Mouse (Mus musculus): Measurements from ENCODE around the gene Dync2li1. TPM values are rescaled to one million over a fixed set of nuclear protein-coding genes. Genes with fewer than 3 reads are reported as not detected.

The Dync2li1 gene
- polyA plus RNA-seq, 1 experiment, result 27.5 TPM

DNA sequence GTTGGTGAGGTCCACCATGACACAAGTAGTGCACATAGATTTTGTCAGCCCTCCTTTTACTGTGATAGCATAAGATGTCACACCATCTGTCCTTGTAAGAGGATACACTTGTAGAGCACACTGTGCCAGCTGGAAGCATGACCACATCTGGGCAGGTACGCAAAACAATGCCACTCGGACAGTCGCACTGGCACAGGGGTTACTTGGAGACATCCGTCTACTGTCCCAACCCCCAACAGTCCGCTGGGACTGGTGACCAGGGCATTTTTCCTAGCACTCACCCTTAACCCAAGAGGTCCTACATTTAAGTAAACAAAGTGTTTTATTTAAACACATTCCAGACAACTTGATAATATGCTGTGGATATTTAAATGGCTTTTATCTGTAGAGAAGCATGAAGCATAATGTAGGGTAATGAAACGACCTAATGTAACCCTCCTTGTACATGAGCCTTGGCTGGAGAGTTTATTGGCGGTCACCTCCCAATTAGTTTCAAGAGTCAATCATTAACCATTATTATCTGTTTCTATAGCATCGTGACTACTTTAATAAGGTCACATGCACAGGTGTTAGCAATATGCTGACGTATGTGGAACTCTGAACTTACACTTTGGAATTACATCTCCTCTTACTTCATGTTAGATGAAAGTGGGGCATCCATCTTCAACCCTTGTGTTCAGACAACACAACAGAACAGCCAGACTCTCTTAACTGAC, 24.2 kb downstream of the Dync2li1 start:
- Histone ChIP-seq H3K27ac (ENCODE audit: insufficient read depth, low read length) (no peak overlapping the region), H3K4me1 (ENCODE audit: control insufficient read depth, insufficient read depth, low read length) (peaks cover 3% of the 10 kb centered on the region; the same call in 1 of the 2 replicates)

DNA sequence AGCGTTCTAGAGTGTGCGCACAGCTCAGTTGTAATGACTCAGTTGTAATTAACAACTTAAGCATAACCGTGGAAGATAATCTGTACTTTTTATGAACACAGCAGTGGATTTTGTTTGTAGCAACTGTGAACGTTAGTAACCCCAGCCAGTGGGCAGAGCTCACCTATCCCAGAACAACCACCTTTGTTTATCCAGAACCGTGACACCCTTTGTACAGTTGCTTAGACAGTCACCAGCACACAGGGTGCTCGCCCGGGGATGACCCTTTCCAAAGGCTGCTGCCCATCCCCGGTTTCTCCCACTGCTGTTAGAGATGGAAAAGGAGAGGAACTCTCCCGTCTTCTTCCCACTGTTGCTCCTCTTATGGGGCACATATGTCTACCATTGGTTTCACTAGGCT, 27.2 kb downstream of the Dync2li1 start:
- H3K4me1 ChIP-seq (ENCODE audit: control insufficient read depth, insufficient read depth, low read length), result no peaks in the 10 kb centered on the region
- no peak overlapping the region for H3K4me3 ChIP-seq (ENCODE audit: insufficient read depth, low read length)
- TF ChIP-seq CTCF (IDR thresholded peaks at IDR 0.05; ENCODE audit: extremely low read depth, insufficient read depth, low read length) (no peak), POLR2A (IDR thresholded peaks at IDR 0.05; ENCODE audit: extremely low read depth, insufficient read depth, low read length) (no peak)
- no peak overlapping the region for H3K27ac ChIP-seq (ENCODE audit: insufficient read depth, low read length)

More for the DNA sequence above, 24.2 kb downstream of the Dync2li1 start:
- H3K4me3 ChIP-seq (ENCODE audit: insufficient read depth, low read length), result no peak overlapping the region
- TF ChIP-seq CTCF (IDR thresholded peaks at IDR 0.05; ENCODE audit: extremely low read depth, insufficient read depth, low read length) (no peak), POLR2A (IDR thresholded peaks at IDR 0.05; ENCODE audit: extremely low read depth, insufficient read depth, low read length) (no peak)

DNA sequence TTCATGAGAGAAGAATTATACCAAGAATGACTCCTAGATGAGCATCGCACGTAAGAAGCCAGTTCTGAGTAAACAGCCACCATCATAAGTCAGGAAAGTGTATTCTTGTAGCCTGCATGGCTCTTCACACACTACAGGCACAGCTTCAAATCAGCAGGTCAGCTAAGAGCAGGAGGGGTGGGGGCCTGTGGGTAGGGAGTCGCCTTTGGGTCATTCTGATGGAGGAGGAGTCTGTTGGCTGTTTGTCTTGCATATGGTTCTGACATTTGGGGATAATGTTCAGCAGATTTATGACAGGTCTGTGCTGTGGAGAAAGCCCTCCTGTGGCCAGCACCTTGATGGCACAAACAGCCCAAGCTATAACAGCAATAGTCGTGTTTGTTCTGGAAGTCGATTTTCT, 29.9 kb downstream of the Dync2li1 start:
- H3K27ac ChIP-seq (ENCODE audit: insufficient read depth, low read length), result no peak overlapping the region
- no peaks in the 10 kb centered on the region for H3K4me1 ChIP-seq (ENCODE audit: control insufficient read depth, insufficient read depth, low read length)
- H3K4me3 ChIP-seq (ENCODE audit: insufficient read depth, low read length), result no peak overlapping the region

DNA sequence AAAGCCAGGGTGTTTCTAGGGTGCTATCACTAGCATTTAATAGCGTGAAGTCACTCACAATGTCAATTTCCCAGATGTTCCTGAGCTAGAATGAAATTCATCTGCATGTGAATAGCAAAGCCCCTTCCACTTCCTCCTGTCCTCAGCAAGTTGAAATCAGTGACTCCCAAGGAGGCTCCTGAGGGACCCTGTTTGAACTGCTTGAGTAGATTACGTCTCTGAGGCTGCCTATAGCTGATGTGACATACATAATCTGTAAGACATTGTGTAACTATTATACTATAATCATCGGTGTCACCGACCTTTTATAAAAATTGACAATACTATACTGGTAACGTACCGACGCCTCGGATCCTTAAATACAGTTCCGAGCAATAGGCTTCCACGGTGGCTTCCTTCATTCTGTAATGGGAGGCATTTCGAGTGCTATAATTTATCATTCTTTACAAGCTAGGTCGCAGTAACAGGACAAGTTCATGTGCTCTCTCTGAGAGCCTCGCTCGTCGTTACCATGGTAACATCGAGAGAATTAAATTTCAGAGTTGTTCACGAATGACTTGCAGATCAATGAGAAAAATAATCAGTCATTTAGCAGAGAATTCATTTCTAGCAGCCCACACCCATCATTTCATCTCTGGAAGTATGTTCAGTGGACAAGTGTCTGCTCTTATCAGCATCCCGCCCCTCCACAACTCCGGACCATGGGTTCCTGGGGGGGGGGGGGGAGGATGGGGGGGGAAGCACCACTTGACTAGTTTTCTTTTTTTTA, 30.5 kb downstream of the Dync2li1 start:
- Histone ChIP-seq H3K27ac (ENCODE audit: insufficient read depth, low read length) (no peak overlapping the region), H3K4me1 (ENCODE audit: control insufficient read depth, insufficient read depth, low read length) (no peaks in the 10 kb centered on the region), H3K4me3 (ENCODE audit: insufficient read depth, low read length) (no peak overlapping the region)
- no peak for TF ChIP-seq POLR2A (IDR thresholded peaks at IDR 0.05; ENCODE audit: extremely low read depth, insufficient read depth, low read length)

More for the DNA sequence above, 29.9 kb downstream of the Dync2li1 start:
- TF ChIP-seq POLR2A (IDR thresholded peaks at IDR 0.05; ENCODE audit: extremely low read depth, insufficient read depth, low read length) (no peak), CTCF (IDR thresholded peaks at IDR 0.05; ENCODE audit: extremely low read depth, insufficient read depth, low read length) (no peak)

DNA sequence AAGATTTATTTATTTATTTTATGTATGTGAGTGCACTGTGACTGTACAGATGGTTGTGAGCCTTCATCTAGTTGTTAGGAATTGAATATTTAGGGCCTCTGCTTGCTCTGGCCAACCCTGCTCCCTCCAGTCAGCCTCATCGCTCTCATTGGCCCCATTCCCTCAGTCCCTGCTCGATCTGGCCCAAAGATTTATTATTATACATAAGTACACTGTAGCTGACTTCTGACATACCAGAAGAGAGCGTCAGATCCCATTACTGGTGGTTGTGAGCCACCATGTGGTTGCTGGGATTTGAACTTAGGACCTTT, 31.1 kb downstream of the Dync2li1 start:
- Histone ChIP-seq H3K27ac (ENCODE audit: insufficient read depth, low read length) (no peak overlapping the region), H3K4me1 (ENCODE audit: control insufficient read depth, insufficient read depth, low read length) (no peaks in the 10 kb centered on the region), H3K4me3 (ENCODE audit: insufficient read depth, low read length) (no peak overlapping the region)
- no peak for TF ChIP-seq POLR2A (IDR thresholded peaks at IDR 0.05; ENCODE audit: extremely low read depth, insufficient read depth, low read length)
- no peak for TF ChIP-seq CTCF (IDR thresholded peaks at IDR 0.05; ENCODE audit: extremely low read depth, insufficient read depth, low read length)

DNA sequence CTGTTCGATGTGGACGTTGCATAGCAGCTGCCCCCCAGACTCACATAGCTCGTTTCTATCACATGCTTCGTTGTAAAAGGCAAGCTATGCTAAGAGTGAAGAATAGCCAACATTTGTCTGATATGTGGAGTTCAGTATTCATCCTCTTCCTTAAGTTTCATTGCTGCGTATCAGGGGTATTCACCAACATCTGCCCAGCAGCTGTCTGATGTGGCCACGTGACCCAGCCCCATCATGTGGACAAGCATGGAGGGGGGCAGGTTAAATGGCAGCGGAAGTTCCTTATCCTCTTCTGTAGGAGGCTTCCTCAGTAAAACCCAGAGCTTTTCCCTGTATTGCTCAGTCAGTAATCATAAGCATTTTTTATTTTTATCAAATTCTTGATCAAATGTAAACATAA, 31.5 kb downstream of the Dync2li1 start:
- Histone ChIP-seq H3K27ac (ENCODE audit: insufficient read depth, low read length) (no peak overlapping the region), H3K4me1 (ENCODE audit: control insufficient read depth, insufficient read depth, low read length) (no peaks in the 10 kb centered on the region), H3K4me3 (ENCODE audit: insufficient read depth, low read length) (no peak overlapping the region)
- TF ChIP-seq CTCF (IDR thresholded peaks at IDR 0.05; ENCODE audit: extremely low read depth, insufficient read depth, low read length), result no peak
- no peak for TF ChIP-seq POLR2A (IDR thresholded peaks at IDR 0.05; ENCODE audit: extremely low read depth, insufficient read depth, low read length)

DNA sequence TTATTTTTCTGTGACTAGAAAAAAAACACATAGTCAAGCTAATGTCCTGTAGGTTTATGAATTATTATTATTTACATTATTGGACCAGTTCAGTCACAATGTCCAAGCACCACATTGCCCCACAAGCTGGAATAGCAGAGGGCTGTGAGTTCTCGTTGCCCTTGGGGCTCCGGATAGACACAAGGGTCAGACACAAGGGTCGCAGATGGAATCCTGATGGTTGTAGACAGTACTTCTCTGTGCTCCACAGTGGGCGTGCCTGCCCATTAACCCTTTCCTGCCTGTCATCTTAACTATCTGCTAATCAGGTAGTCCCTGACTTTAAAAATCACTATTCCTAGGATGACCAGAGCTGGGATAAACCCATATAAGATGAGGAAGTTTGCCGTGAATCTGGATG, 31.9 kb downstream of the Dync2li1 start:
- H3K27ac ChIP-seq (ENCODE audit: insufficient read depth, low read length), result no peak overlapping the region
- no peak for TF ChIP-seq CTCF (IDR thresholded peaks at IDR 0.05; ENCODE audit: extremely low read depth, insufficient read depth, low read length)
- TF ChIP-seq POLR2A (IDR thresholded peaks at IDR 0.05; ENCODE audit: extremely low read depth, insufficient read depth, low read length), result no peak
- H3K4me3 ChIP-seq (ENCODE audit: insufficient read depth, low read length), result no peak overlapping the region
- no peaks in the 10 kb centered on the region for H3K4me1 ChIP-seq (ENCODE audit: control insufficient read depth, insufficient read depth, low read length)

DNA sequence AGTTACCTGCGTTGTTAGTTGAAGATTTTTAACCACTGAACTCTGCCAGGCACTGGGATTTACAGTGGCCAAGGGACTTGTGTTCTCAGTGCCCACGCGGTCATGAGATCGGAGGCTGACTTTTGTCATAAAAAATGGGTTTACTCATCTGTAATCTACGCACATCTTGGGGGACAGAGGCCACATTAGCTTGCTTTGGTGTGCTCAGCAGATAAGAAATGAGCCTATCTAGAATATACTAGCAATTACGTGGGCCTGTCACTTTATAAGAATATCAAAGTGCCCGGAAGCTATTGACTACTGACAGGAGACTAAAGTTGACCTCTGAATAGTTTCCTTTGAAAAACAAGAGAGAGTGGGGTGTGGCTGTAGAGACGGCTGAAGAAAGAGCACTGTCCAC, 32.7 kb downstream of the Dync2li1 start:
- TF ChIP-seq POLR2A (IDR thresholded peaks at IDR 0.05; ENCODE audit: extremely low read depth, insufficient read depth, low read length), result no peak
- no peaks in the 10 kb centered on the region for H3K4me1 ChIP-seq (ENCODE audit: control insufficient read depth, insufficient read depth, low read length)
- no peak overlapping the region for H3K4me3 ChIP-seq (ENCODE audit: insufficient read depth, low read length)
- H3K27ac ChIP-seq (ENCODE audit: insufficient read depth, low read length), result no peak overlapping the region

DNA sequence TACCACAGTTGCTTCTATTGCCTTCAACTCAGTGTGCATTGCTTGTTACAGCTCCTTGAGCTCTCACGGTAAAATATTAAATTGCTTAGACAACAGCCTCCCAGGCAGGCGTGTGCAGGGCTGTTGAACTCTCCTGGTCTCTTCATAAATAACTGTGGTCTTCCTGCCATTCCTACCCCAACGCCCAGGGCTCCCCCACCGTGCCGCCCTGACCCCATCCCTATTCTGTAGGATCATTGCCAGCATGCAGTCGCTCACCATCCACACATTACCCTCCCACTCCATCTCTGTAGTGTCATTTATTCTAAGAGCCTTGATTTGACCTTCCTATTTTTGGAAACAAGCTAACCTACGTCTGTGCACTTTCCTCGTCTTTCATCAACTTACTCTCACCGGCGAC, 38.8 kb downstream of the Dync2li1 start:
- no peak overlapping the region for H3K4me3 ChIP-seq (ENCODE audit: insufficient read depth, low read length)
- H3K27ac ChIP-seq (ENCODE audit: insufficient read depth, low read length), result no peak overlapping the region
- no peak for TF ChIP-seq POLR2A (IDR thresholded peaks at IDR 0.05; ENCODE audit: extremely low read depth, insufficient read depth, low read length)
- no peak for TF ChIP-seq CTCF (IDR thresholded peaks at IDR 0.05; ENCODE audit: extremely low read depth, insufficient read depth, low read length)

DNA sequence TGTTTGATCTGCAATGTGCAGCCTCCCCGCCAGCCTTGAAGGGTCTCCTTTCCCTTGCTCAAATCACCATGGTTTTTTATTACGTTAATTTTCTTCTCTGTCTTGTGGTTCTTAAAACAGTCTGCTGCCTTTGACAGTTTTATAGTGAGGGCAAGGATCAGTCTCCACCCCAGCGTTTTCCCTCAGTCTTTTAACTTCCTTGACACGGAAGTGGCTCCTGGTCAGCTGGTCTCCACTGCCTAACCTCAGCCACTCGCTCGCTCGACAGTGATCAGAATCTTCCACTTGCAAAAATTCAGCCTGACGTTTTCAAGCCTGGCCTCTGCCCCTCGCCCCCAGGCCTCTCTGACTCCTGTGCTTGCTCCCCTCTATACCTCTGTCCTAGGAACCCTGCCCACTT, 39.4 kb downstream of the Dync2li1 start:
- Histone ChIP-seq H3K4me3 (ENCODE audit: insufficient read depth, low read length) (no peak overlapping the region), H3K27ac (ENCODE audit: insufficient read depth, low read length) (no peak overlapping the region)
- TF ChIP-seq CTCF (IDR thresholded peaks at IDR 0.05; ENCODE audit: extremely low read depth, insufficient read depth, low read length), result no peak

More for the DNA sequence above, 38.8 kb downstream of the Dync2li1 start:
- no peaks in the 10 kb centered on the region for H3K4me1 ChIP-seq (ENCODE audit: control insufficient read depth, insufficient read depth, low read length)

More for the DNA sequence above, 39.4 kb downstream of the Dync2li1 start:
- no peaks in the 10 kb centered on the region for H3K4me1 ChIP-seq (ENCODE audit: control insufficient read depth, insufficient read depth, low read length)
